Mouse (Mus musculus) spleen, embryonic (tissue): Measurements from ENCODE around the gene Fndc8.

ENCODE experiments used
- CTCF ChIA-PET: fragments of 350-600 bp; sonication (Branson Sonifier 250); formaldehyde crosslinking; loops from one replicate; lab custom pipeline; 2022; lab: Charles Lee

The Fndc8 gene

DNA sequence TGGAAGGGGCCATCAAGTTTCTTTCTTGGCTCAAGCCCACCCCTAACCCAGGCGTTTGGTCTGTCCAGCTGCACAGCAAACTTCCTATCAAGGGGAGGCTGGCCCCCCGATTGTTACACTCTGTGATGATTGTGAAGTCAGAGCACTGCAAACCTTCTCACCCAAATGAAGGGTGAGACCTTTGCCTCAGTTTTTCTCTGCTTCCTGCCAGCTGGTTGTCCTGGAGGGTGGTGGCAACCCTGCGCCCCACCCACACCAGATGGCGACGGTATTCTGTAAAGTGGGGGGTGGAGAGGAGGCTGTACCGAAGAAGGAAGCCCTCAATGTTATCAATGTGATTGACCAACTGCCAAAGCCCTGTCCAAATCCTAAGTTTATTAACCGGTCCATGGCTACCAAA lies at the start of gene Fndc8:
Gene Fndc8, plus strand, starts transcription at position 189 of the 400 bp plus-strand sequence.
- CTCF ChIA-PET = no interaction called here

DNA sequence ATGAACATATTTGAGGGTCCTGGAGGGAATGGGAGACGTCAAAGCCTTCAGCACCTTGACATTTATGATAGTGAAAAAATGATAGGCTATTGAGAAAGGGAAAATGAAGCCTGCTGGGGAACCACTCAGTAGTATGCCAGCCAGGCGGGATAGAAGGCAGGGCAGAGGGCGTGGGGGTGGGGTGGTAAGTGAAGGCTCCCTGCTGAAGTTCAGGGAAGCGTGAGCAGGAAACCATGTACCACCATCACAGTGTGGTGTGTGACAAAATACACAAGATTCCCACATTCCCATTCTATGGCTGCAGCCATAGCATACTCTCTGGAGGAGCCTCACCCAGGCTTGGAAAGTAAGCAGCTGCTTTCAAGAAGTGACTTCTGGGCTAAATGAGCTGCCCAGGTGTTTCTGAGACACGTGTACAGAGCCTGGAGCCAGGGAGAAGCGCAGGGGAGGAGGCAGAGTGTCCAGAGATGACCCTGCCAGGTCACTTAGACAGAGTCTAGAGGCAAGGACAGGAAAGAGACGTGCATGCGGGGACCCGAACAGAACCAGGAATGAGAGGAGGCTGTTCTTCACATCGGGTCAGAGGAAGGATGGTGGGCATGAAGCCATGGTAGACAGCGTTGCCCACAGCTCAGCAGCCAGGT lies 47.0 kb upstream of the Fndc8 start:
- CTCF ChIA-PET = no interaction called here

DNA sequence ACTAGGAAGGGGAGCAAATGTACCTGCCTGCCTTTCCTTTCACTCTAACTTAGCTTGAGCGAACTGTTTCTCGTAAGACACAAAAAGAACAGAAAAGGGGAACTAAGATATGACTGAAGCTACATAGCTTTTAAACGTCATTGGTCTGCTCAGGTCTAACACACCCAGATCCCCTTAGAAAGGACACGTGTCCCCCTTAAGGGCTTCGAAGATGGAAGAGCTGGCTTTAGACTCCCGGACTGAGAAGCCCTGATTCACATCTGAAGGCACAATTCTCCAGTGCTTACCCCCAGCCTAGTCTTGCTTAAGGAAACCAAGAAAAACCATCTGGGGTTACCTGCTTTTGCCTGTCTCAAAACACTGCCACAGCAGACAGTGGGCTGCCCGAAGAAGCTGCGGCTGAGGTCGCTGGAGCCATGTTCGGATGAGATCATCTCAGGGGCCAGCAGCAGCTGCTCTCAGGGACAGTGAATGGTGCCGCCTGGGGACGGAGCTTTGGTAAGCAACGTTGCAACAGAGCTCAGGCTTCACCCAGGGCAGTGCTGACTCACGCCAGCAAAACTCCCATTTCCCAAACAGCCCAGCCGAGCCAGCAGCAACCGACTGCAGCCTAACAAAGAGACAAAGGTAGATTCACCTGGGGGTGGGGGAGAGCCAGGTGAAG lies 46.4 kb upstream of the Fndc8 start:
- CTCF ChIA-PET = no interaction called here

DNA sequence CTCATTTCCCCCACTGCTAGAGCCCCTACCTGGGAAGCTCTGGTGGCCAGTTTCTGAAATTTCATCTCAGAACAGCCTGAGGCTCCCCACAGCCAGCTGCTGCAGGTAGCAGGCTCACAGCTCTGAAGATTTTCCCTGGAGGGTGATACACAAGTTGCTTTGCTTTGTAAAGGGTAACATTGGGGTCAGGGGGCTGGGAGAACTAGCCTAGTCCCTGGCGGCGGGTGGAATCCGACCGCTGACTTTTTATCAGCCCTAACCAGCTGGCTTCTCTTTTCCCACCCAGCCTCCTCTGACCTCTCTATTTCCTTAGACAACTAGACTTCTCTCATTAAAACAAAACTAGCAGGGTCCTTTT lies 45.9 kb upstream of the Fndc8 start:
- CTCF ChIA-PET = no interaction called here

DNA sequence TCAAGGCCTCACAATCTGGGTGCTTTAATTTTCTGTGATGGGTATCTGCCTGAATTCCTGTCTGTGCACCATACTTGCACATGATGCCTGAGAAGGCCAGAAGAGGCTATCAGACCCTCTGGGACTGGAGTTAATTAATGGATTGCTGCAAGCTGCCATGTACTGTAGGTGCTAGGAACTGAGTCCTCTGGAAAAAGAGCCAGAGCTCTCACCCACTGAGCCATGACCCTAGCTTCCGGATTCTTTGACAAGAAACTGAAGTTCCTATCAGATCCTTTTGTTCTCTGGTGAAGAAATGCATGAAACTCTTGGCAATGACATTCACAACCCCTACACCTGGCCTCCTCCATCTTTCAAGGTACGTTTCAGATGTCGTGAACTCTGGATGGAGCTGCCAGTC lies 45.0 kb upstream of the Fndc8 start:
- CTCF ChIA-PET = no interaction called here

DNA sequence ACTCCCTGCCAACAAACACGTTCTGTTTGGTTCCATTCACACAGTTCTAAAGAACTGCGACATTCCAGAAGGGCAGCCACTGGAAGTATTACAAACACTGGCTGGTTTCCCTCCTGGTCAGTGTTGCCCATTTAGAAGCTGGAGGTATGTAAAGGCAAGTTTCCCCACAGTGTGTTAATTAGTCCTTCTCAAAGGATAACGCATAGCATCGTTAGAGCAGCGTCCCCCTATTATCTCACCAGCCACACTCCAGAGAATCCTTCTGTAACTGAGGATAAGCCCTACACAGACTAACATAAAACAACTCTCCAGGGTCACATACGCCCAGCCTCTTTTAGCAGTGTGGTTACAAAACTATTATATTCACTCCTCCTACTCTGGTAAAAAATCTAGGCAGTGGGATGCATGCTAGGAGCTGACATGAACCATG lies 44.3 kb upstream of the Fndc8 start:
- CTCF ChIA-PET = no interaction called here

DNA sequence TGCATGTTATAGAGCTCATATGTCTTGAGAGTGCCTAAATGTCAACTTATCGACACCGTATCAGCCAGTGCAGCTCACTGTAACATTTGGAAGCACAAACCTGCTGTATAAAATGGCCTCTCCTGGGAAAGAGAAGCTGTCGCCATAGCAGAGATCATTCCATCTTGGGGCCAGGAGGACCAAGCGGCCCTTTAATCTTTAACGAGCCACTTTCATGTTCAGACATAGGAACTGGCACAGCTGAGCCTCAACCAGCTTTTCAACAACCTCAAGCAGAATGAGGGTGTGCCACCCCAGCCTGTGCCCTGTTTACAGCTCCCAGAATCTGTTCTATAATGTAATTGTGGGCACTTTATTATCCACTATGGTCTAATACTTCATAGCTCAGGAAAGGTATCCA lies 41.7 kb upstream of the Fndc8 start:
- CTCF ChIA-PET = no interaction called here

DNA sequence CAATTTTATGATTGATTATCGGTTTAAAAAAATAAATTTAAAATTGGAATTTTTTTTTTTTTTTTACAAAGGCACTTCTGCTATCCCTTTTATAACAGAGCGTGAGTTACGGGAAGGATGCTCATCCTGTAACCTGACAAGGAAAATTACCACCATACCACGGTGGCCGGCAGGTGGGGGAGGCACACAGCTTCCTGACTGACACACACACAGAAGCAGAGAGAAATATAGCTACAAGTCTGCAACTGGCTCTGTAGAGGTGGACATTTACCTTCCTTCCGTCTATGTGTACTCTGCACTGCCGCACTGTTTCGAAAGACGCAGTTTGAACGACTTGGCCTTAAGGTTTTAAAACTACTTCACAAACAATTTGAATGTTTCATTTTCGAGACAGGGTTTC lies 39.8 kb upstream of the Fndc8 start:
- CTCF ChIA-PET = no interaction called here

DNA sequence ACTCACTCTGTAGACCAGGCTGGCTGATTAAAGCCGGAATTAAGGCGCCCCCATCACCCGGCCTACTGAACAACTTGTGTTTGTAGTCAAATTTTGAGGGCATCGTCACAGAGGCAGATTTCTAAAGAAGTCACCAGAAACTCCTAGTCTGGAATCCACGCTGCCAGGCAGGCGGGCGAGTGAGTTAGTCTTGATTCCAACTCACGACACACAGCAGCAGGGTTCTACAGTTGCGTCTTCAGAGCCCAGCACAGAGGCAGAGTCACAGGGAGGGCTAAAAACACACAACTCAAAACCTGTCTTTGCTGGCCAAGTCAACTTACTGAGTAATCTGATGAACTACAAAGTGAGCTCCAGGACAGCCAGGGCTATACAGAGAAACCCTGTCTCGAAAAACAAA lies 39.4 kb upstream of the Fndc8 start:
- CTCF ChIA-PET = no interaction called here

DNA sequence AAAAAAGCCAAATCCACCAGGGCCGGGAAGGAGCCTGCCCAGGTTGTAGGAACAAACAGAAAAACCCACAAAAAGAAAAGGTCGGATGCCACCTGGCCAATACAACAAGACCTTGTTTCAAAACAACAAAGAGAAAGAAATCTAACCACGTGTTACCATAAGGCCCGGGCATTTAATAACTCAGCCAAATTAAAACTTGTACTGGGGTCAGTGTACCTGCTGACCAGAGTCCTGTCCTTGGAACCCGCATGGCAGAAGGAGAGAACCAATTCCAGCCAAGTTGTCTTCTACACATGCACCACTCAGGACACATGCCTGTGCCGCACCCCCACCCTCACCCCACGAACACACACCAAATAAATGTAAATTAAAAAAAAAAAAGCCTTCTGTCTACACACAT lies 39.0 kb upstream of the Fndc8 start:
- CTCF ChIA-PET = no interaction called here

DNA sequence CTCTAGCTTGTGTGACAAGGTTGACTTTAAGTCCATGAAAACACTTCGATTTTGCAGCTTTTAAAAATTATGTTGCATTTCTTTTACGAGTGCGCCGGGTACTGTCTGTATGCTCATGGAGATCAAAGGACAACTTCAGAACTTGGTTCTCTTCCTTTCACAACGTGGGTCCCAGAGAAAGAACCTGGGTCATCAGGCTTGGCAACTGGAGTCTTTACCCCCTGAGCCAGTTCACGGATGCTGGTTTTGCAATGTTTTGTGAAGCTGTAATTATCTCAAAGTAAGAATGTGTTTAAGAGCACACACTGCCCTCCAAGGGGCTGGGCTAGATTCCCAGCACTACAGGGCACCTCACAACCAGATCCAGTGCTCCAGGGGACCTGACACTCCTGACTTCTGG lies 37.8 kb upstream of the Fndc8 start:
- CTCF ChIA-PET = no interaction called here

DNA sequence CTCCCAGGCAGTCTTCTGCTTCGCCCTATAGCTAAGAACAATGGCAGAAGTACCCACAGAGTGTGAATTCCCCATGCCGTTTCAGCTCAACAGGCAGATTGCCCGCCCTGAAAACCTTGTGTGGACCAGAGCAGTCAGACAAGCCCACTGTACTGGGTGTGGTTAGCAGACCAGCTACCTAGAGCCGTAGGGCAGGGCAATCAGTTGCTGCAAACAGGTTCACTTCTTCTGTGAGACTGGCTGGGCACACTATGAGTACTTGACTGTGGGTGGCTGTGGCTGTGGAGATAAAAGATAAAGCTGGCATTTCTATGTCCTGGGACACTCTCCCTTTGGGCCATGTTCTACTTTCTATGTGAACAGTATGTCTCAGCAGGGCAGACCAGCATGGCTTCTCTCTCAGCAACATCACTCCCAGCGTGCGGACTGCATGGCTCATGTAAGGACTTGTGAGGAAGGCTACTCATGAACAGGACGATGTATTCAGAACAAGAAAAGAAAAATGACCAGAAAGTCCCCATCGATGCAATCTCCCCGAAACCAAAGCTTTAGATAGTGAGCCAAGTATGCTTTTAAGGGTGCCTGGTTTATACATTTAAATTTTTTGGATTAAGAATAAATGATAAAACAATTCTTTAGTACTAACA lies 36.5 kb upstream of the Fndc8 start:
- CTCF ChIA-PET = no interaction called here

DNA sequence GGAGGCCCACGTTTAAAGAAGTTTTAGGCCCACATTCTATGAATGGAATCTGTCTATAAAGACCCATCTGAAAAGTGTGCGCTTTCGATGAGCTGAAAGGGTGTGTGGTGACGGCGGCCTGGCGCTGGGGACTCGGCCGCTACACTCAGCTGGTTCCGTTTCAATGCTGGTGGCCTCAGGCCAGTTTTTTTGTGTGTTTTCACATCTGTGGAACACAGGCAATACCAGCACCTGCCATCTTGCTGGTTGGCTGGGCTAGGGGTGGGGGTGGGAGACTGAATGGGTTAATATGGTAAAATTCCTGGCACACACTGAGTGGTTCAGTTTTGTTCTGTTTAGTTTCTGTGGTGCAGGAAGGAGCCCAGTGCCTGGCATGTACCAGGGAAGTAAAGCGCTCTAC lies 35.9 kb upstream of the Fndc8 start:
- CTCF ChIA-PET = no interaction called here

DNA sequence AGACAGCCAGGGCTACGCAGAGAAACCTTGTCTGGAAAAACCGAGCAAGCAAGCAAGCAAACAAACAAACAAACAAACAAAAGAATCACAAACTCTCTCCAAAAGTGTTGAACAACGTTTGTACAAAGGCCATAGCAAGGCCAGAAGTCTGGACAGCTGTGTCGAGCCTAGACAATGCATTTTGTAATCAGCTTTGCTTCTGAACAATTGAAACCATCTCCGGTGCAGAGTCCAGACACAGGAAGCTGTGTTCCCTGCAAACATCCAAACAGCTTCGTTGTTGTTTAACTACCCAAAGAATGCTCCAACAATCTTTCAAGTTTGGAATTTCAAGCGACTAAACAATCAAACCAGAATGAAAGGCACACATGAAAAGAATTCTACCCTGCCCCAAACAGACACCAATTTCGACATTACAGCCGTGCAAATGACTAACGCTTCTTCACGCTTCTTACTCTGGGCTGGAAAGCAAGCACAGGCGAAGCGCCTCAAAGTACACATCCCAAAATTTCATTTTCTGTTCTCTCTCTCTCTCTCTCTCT lies 34.5 kb upstream of the Fndc8 start:
- CTCF ChIA-PET = interaction anchor here (0.7 kb wide), 1 partner anchor 9 kb away, joined by 10 read pairs; no protein-coding TSS in a partner anchor

DNA sequence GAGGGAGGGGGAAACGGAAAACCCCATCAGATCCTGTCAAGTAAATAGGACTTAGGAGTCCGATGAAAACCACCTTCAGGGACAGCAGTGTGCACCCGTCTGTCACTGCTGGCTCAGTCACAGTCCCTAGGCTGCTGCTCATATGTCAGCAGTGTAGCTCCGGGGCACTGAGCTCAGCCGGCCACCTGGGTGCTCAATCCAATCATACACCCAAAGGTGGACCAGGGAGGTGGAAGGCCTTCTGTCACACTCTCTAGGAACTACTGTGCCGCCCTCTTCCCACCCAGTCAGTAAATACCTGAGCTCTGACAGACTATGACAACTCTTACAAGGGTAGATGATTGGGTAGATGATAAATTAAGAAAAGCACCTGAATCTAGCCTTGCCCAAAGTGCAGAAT lies 31.2 kb upstream of the Fndc8 start:
- CTCF ChIA-PET = interaction anchor here (1.3 kb wide), 1 partner anchor 68 kb away, joined by 3 read pairs; no protein-coding TSS in a partner anchor

DNA sequence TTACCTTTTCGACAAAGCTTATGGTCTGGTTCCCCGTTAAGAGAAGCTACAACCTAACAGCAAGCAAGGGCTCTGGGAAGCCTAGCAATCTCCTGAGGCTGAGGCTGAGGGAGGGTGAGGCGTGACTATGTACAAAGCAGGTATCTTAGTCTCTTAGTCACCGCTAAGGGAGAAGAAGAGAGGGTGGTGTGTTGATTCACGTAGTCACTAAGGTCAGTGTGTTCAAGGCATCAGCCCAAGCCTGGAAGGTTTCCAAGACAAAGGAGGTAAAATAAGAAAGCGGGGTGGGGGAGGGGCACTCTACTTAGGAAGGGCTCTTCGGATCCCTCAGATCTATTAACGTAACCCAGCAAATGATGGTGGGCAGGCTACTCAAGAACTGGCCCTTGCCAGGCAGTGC lies 30.4 kb upstream of the Fndc8 start:
- CTCF ChIA-PET = interaction anchor here (0.6 to 1.3 kb wide), 2 partner anchors 29 to 69 kb away, joined by 3 read pairs; partner anchors contain the start of gene Rad51d

DNA sequence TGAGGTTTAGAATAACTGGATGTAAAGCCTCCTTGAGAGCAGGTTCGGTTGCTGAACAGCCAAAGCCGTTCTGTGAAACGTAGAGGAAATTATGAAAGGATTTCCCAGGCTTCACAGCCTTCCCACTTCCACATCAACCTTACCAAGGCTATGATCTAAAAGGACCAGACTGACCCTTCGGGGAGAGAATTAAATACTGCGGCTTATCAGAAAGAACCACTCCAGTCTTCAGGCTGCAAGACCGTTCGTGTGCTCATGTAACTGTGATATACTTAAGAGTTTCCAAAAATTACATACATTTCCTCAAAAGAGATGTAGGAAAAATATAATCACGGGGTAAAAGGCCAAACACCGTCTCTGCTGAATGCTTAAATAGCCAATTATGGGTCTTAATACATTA lies 29.3 kb upstream of the Fndc8 start:
- CTCF ChIA-PET = no interaction called here

DNA sequence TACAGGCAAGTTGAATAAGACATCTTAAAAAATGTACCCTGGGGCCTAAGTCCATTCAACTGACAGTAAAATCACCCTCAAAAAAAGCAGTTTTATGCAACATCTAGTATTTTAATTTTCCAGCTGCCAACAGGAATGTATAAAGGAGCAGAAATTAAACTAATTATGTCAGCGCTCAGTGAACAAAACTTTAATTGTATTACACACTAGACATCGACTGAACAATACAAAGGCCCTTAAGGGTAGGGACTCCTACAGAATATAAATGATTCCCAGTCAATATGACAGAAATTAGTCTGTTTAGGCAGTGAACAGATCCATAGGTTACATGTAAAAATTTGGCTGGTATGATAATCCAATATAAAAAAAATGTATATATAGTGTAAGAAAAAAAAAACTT lies 28.9 kb upstream of the Fndc8 start:
- CTCF ChIA-PET = no interaction called here

DNA sequence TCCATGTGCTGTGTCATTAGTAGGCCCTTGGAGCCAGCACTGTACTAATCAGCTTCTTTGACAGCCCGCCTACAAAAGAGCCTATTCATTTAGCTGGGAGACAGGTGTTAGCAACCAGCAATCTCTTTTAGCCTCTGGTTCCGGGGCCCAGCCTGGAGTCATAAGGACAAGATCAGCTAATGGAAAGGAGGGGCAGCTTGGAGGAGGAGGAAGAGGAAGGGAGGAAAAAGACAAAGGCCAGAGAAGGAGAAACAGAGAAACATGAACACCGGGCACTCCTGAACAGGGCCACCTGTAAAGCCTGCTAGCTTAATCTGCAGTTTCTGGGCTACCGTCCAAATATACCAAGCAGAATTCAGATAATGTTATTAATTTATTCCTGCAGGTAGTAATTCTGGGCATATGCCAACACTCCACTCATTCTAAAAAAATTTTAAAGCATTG lies 28.4 kb upstream of the Fndc8 start:
- CTCF ChIA-PET = no interaction called here

DNA sequence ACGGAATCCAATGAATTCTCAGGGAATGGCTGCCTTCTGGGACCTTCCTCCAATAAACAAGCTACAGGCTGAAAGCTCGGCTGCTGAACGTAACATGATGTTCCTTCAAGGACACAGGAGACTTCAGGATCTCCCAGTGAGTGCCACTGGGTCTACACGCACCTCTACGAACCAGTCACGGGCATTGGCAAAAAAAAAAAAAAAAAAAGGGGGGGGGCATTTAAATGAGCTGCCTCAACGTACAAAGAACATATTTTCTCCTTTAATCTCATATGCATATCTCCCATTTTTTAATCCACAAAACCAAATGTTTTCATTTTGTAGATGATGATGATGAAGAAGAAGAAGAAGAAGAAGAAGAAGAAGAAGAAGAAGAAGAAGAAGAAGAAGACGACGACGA lies 26.0 kb upstream of the Fndc8 start:
- CTCF ChIA-PET = interaction anchor here (1.2 kb wide), 1 partner anchor 8 kb away, joined by 10 read pairs; no protein-coding TSS in a partner anchor

DNA sequence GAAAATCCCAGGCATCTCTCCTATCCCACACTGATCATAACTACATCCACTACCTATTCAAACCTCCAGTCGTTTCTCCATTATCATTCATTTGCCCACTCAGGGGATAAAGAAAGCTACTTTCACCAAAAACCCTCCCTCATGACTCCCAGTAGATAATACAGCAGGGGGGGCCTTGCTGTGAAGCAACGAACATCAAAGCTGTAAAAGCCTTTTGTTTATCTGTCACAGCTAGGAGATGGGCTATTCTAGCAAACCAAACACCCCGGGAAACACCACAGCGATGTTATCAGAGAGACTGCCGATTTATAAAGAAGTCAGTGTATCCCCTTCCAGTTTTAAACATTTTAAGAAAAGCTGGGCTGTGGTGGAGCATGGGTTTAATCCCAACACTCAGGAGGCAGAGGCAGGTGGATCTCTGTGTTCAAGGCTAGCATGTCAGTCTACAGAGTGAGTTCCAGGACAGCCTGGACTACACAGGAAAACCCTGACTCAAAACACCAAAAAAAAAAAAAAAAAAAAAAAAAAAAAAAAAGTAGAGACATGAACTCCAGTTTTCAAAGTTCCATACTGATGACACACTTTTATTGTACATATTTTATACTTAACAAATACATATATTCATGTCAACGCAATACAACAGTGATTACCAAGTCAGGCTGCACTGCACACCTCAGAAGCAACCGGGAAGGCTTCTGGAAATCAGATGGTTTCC lies 24.9 kb upstream of the Fndc8 start:
- CTCF ChIA-PET = interaction anchor here (0.5 to 1.2 kb wide), 2 partner anchors 9 to 13 kb away, joined by 8 to 10 read pairs; no protein-coding TSS in a partner anchor

DNA sequence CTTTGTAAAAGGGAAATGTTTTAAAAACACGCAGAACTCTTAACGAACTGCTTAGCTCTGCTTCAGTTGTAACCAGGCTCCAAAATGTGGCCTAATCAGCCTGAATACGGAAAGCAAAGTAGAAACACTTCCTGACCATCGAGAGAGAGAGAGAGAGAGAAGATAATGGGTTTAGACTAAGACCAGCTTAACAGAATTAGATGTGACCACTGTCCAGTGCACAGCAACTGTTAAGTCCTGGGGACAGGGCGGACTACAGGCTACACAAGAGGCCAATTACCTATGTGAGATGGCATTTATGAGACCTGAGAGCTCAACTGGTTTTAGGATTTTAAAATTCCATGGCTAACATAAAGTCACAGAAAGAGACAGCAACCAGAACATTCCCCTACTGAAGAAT lies 24.0 kb upstream of the Fndc8 start:
- CTCF ChIA-PET = no interaction called here
